Mouse (Mus musculus) heart, postnatal 0 days (tissue): ENCODE results near the gene Creb5. TPM values are rescaled to one million over a fixed set of nuclear protein-coding genes. Genes with fewer than 3 reads are reported as not detected.

Experiments used
- ATAC-seq: fragments of 200-750 bp; cut with Nextera tagmentation; 2 replicates; pipeline ENCODE4 v1.8.0; 2017; ENCODE audit warnings: low read depth, moderate number of reproducible peaks, moderate library complexity; ENCODE audit not compliant: insufficient read depth
- DNase-seq: peaks from one replicate; pipeline ENCODE4 v3.0.0-alpha.2; 2016; ENCODE audit warnings: low spot score
- H3K27ac ChIP-seq: fragments of 300-500 bp; sonication (generic); 2 replicates; pipeline ENCODE4 v1.5.1; 2014; ENCODE audit warnings: low read depth, mild to moderate bottlenecking
- H3K27me3 ChIP-seq: fragments of 300-500 bp; sonication (generic); 2 replicates; pipeline ENCODE4 v1.6.1; 2014; ENCODE audit warnings: low read length, mixed read lengths; ENCODE audit not compliant: control insufficient read depth, insufficient read depth
- H3K36me3 ChIP-seq: fragments of 300-500 bp; sonication (generic); replicated peaks from 2 replicates; pipeline ENCODE4 v1.6.1; 2014; ENCODE audit warnings: low read length, mixed read lengths; ENCODE audit not compliant: control insufficient read depth, insufficient read depth
- H3K4me1 ChIP-seq: fragments of 300-500 bp; sonication (generic); 2 replicates; pipeline ENCODE4 v1.6.1; 2014; ENCODE audit warnings: antibody characterized with exemption; ENCODE audit not compliant: control insufficient read depth, insufficient read depth
- H3K4me2 ChIP-seq: fragments of 300-500 bp; sonication (generic); 2 replicates; pipeline ENCODE4 v1.6.1; 2014; ENCODE audit warnings: low read depth, mild to moderate bottlenecking, low read length, moderate library complexity
- H3K4me3 ChIP-seq: fragments of 300-500 bp; sonication (generic); 2 replicates; pipeline ENCODE4 v1.5.1; 2014; ENCODE audit warnings: low read depth, low read length
- H3K9ac ChIP-seq: fragments of 300-500 bp; sonication (generic); replicated peaks from 2 replicates; pipeline ENCODE4 v1.6.1; 2014; ENCODE audit warnings: low read depth, low read length, mixed read lengths
- H3K9me3 ChIP-seq: fragments of 300-500 bp; sonication (generic); replicated peaks from 2 replicates; pipeline ENCODE4 v1.6.1; 2016; ENCODE audit warnings: low read length; ENCODE audit not compliant: control insufficient read depth
- CTCF ChIP-seq: IDR thresholded peaks from 2 replicates; pipeline ENCODE4 v1.5.1; 2016; ENCODE audit warnings: antibody characterized with exemption, control low read depth, low read depth
- EP300 ChIP-seq: IDR thresholded peaks from 2 replicates; pipeline ENCODE4 v1.6.1; 2016; ENCODE audit warnings: antibody characterized with exemption, low read depth
- WGBS: fragments of 180-500 bp; shearing (Covaris S2); extraction: QIAGEN DNeasy Blood & Tissue Kit; methylation state at CpG from one replicate; pipeline ENCODE4 v1.1.7; 2014; 5-methylcytosine and 5-hydroxymethylcytosine counted together
- polyA plus RNA-seq: library from polyadenylated mRNA; unstranded; fragments of >200 nt; fragmentation: Nextera tagmentation; extraction: Ambion mirVana; gene quantifications from 2 replicates; pipeline ENCODE4 v1.2.1, GENCODE M21; 2015
- total RNA-seq: library from RNA; depleted of rRNA; stranded (reverse); fragments of >200 nt; gene quantifications from 2 replicates; pipeline ENCODE4 v1.2.3, GENCODE M21; 2014; ENCODE audit warnings: low replicate concordance

Creb5 gene
- total and polyA plus RNA-seq, 2 experiments from 2014 or later = 13.5 to 17.8 TPM

DNA sequence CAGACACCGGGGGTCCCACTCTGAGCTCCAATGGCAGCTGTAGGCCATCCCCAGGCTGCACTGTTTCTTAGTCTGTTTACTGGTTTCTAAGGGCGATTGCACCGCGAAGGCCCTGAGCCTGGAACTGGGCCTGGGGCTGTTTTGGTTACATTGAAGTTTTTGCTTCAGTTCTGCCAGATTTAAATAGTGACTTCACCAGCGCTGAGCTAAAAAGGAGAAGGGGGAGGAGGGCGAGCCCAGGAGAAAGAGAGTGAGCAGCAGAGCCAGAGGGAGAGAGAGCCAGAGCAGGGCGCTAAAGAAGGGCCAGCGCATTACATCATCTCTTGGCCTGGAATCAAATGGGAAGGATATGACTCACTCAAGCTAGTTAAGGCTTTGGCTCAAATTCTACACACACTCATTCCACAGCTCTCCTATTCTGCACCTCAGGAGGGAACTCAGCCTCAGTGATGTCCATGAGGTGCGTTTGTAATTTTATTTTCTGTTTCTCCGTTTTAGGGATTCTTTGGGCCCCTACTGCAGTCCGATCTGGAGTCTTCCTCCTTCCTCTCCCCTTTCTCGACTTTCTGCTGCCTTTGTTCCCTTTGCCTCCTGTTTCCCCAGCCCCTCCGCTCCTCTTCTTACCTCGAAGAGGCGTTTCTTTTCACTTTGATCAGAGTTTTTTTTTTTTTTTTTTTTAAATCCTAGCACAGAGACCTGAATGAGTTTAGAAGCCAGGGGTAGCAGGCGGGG lies 286.1 kb downstream of the Creb5 start:
- ATAC-seq = peak; percentile 97
- 2% methylated on average over 15 of the region's 16 CpGs for WGBS
- H3K27ac ChIP-seq = peak overlapping the region; percentile 85
- peak overlapping the region; percentile 65 for H3K9ac ChIP-seq
- no peak for TF ChIP-seq CTCF
- TF ChIP-seq EP300 = no peak; the same call in 1 of the 2 replicates
- H3K4me2 ChIP-seq = peak overlapping the region; percentile 65
- peaks cover 19% of the 10 kb centered on the region for H3K4me1 ChIP-seq
- H3K4me3 ChIP-seq = peak overlapping the region; percentile 65
- peak; percentile 98 for DNase-seq
- H3K27me3 ChIP-seq = no peaks in the 10 kb centered on the region
- no peaks in the 10 kb centered on the region for H3K9me3 ChIP-seq
- H3K36me3 ChIP-seq = no peaks in the 10 kb centered on the region

DNA sequence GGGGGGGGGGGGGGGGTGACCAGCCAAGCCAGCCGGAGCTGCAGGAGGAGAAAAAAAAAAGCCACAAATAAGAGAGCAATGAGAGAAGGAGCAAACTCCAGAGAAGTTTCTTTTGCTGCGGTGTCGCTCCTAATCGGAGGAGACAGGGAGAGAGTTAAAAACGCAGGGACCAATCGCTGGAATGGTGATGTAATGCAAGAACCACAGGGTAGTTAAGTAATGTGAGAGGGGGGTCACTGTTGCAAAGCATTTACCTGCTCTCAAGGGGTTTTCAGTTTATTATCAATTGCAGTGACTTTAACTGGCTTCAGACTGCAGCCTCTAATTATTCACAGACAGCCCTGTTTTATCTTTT lies 286.6 kb downstream of the Creb5 start:
- ATAC-seq (no peak), DNase-seq (peak; percentile 75)
- no peaks in the 10 kb centered on the region for H3K27me3 ChIP-seq
- WGBS = 0% methylated on average over 6 of the region's 6 CpGs
- TF ChIP-seq EP300 (no peak), CTCF (no peak)
- peak overlapping the region; percentile 65 for H3K4me2 ChIP-seq
- peak overlapping the region; percentile 85 for H3K27ac ChIP-seq
- no peaks in the 10 kb centered on the region for H3K9me3 ChIP-seq
- peak overlapping the region; percentile 65 for H3K9ac ChIP-seq
- H3K36me3 ChIP-seq = no peaks in the 10 kb centered on the region
- H3K4me3 ChIP-seq = peak overlapping the region; percentile 65
- H3K4me1 ChIP-seq = peaks cover 19% of the 10 kb centered on the region

DNA sequence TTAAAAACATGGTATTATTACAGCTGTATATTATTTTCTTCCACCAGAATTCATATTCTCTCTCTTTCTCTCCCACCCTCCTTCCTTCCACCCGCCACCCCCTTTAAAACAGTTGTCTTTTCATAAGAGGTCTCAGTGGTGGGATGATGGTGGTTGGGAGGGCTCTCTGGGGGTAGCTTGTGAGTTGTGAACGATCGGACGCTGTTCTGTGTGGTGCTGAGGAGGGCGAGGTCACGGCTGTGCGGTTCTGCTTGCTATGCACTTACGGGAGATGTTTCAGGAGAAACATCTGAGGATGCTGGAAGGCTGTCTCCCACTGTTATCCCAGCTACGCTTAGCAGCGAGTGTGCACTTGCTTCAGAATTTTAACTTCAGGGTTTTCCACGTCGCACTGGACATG lies 287.0 kb downstream of the Creb5 start:
- peak overlapping the region; percentile 65 for H3K4me3 ChIP-seq
- H3K27ac ChIP-seq = peak overlapping the region; percentile 85
- no peak for ATAC-seq
- H3K9ac ChIP-seq = peak overlapping the region; percentile 65
- peaks cover 19% of the 10 kb centered on the region for H3K4me1 ChIP-seq
- no peak for DNase-seq
- WGBS = 18% methylated on average over 12 of the region's 12 CpGs
- no peaks in the 10 kb centered on the region for H3K27me3 ChIP-seq
- peak overlapping the region; percentile 65 for H3K4me2 ChIP-seq
- H3K36me3 ChIP-seq = no peaks in the 10 kb centered on the region
- H3K9me3 ChIP-seq = no peaks in the 10 kb centered on the region
- TF ChIP-seq CTCF (no peak), EP300 (no peak)

DNA sequence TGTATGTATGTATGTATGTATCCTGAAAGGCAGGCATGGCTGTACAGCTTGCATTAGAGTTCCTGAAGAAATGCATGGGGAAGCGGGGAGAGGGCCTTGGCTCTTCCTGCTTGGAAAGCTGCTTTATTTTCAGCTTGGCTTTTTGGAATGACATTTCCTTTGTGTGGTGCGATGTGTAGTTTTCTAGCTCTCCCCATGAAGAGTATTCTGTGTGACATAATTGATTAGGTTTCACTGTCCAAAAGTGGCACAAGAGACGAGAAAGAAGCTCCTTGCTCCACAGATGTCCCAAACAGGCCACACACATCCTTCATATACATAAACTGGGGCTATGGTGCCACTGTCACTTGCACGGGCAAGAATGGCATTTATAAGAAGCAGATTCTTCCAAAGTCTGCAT lies 288.1 kb downstream of the Creb5 start:
- no peak for DNase-seq
- no peaks in the 10 kb centered on the region for H3K27me3 ChIP-seq
- ATAC-seq = no peak
- H3K27ac ChIP-seq = no peak overlapping the region
- peak overlapping the region; percentile 65 for H3K4me2 ChIP-seq
- no peaks in the 10 kb centered on the region for H3K9me3 ChIP-seq
- peaks cover 19% of the 10 kb centered on the region for H3K4me1 ChIP-seq
- no peak overlapping the region for H3K9ac ChIP-seq
- WGBS = 58% methylated on average over 4 of the region's 4 CpGs
- no peak for TF ChIP-seq CTCF
- no peak for TF ChIP-seq EP300
- peak overlapping the region; percentile 65 for H3K4me3 ChIP-seq
- no peaks in the 10 kb centered on the region for H3K36me3 ChIP-seq

DNA sequence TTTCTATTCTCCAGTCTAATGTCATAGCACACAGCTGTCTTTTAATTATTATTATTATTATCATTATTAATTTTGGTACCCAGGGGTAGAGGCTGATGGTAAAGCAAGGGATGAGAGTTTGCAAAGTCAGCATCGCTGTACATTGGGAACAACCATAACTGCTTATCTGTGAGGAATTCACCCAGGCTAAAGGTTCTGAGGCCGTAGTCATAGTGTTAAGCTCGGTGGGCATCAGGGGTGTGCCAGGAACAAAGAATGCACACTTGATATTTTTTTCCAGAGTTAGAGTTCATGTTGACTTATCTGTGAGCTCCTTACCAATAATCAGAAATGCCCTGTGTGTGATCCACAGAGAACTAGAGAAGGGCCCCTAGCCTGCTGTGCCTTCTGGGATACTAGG lies 288.8 kb downstream of the Creb5 start:
- peaks cover 19% of the 10 kb centered on the region for H3K4me1 ChIP-seq
- no peak overlapping the region for H3K4me3 ChIP-seq
- H3K9ac ChIP-seq = no peak overlapping the region
- H3K9me3 ChIP-seq = no peaks in the 10 kb centered on the region
- H3K27me3 ChIP-seq = no peaks in the 10 kb centered on the region
- no peak overlapping the region for H3K27ac ChIP-seq
- TF ChIP-seq EP300 (no peak), CTCF (no peak)
- 75% methylated on average over 3 of the region's 3 CpGs for WGBS
- DNase-seq (no peak), ATAC-seq (no peak)
- H3K36me3 ChIP-seq = no peaks in the 10 kb centered on the region
- no peak overlapping the region for H3K4me2 ChIP-seq

DNA sequence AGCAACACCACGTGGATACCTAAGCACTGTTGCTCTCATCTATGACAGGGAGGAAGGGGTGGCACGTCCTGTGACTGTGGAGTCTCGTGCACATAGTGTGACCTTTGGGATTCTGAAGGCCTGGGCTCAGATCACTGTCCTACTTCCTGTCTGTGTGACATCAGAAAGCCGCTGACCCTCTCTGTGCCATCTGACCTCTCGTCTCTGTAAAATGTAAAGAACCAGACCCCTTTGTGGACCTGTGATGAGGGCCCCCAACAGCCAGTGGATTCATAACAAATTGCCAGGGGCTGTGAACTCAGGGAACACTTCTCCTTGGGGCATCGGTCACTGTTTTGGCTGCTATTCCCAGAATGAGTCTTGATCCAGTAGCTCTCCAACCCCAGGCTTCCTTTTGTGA lies 289.8 kb downstream of the Creb5 start:
- Histone ChIP-seq H3K27ac (no peak overlapping the region), H3K4me3 (no peak overlapping the region), H3K4me1 (peaks cover 19% of the 10 kb centered on the region), H3K36me3 (no peaks in the 10 kb centered on the region), H3K27me3 (no peaks in the 10 kb centered on the region), H3K9me3 (no peaks in the 10 kb centered on the region), H3K9ac (no peak overlapping the region), H3K4me2 (no peak overlapping the region)
- ATAC-seq (no peak), DNase-seq (no peak)
- WGBS = 80% methylated on average over 6 of the region's 6 CpGs
- TF ChIP-seq CTCF (no peak), EP300 (no peak)
